Mouse (Mus musculus) MEL (cell line): Measurements from ENCODE around the gene Etnk2.

ENCODE experiments used
- CHD2 ChIP-seq: IDR thresholded peaks from 2 replicates; pipeline ENCODE4 v1.6.1; 2011; ENCODE audit warnings: low read length, improper control_type of control experiment
- CTCF ChIP-seq, 3 experiments: IDR thresholded peaks in 2 of 3; conservative IDR thresholded peaks in 1 of 3; 2 replicates each; pipeline ENCODE4 v1.5.1; 2011 to 2012; ENCODE audit warnings: low read length in 3 of 3, low read depth in 2 of 3, mild to moderate bottlenecking in 2 of 3, improper control_type of control experiment in 1 of 3, inconsistent platforms in 1 of 3, mixed read lengths in 1 of 3, moderate library complexity in 1 of 3; ENCODE audit not compliant: control insufficient read depth in 1 of 3, insufficient read depth in 1 of 3, poor library complexity in 1 of 3, severe bottlenecking in 1 of 3
- ELF1 ChIP-seq: IDR thresholded peaks from 2 replicates; pipeline ENCODE4 v1.6.1; 2014; ENCODE audit warnings: low read depth, mild to moderate bottlenecking, inconsistent platforms, low read length, improper control_type of control experiment, moderate library complexity
- EP300 ChIP-seq, 2 experiments: IDR thresholded peaks; 2 replicates each; pipeline ENCODE4 v1.6.1; 2011; ENCODE audit warnings: improper control_type of control experiment in 2 of 2, low read length in 2 of 2, low read depth in 1 of 2, mild to moderate bottlenecking in 1 of 2
- GATA1 ChIP-seq: IDR thresholded peaks from 2 replicates; pipeline ENCODE4 v1.6.1; 2011; ENCODE audit warnings: low read depth, low read length, improper control_type of control experiment
- MAX ChIP-seq: IDR thresholded peaks from 2 replicates; pipeline ENCODE4 v1.6.1; 2011; ENCODE audit warnings: low read length, improper control_type of control experiment
- MAZ ChIP-seq: IDR thresholded peaks from 2 replicates; pipeline ENCODE4 v1.6.1; 2012; ENCODE audit warnings: low read depth, mild to moderate bottlenecking, inconsistent platforms, low read length, improper control_type of control experiment
- NELFE ChIP-seq: IDR thresholded peaks from 2 replicates; pipeline ENCODE4 v1.6.1; 2011; ENCODE audit warnings: low read depth, low read length, improper control_type of control experiment
- POLR2A ChIP-seq, 2 experiments: IDR thresholded peaks; 2 replicates each; pipeline ENCODE4 v1.6.1; 2011 to 2012; ENCODE audit warnings: low read length in 2 of 2, mild to moderate bottlenecking in 2 of 2, control low read depth in 1 of 2, improper control_type of control experiment in 1 of 2, low read depth in 1 of 2, moderate library complexity in 1 of 2; ENCODE audit not compliant: control insufficient read depth in 1 of 2, insufficient read depth in 1 of 2, poor library complexity in 1 of 2
- TAL1 ChIP-seq: IDR thresholded peaks from 2 replicates; pipeline ENCODE4 v1.6.1; 2012; ENCODE audit warnings: mild to moderate bottlenecking, inconsistent platforms, low read length, moderate library complexity, mixed read lengths
- TCF12 ChIP-seq: IDR thresholded peaks from 2 replicates; pipeline ENCODE4 v1.6.1; 2014; ENCODE audit warnings: low read depth, mild to moderate bottlenecking, inconsistent platforms, low read length, improper control_type of control experiment, moderate library complexity
- UBTF ChIP-seq: IDR thresholded peaks from 2 replicates; pipeline ENCODE4 v1.6.1; 2012; ENCODE audit warnings: low read depth, mild to moderate bottlenecking, inconsistent platforms, low read length, improper control_type of control experiment, moderate library complexity, borderline replicate concordance; ENCODE audit not compliant: insufficient read depth
- USF1 ChIP-seq: IDR thresholded peaks from 2 replicates; pipeline ENCODE4 v1.6.1; 2014; ENCODE audit warnings: low read depth, mild to moderate bottlenecking, inconsistent platforms, low read length, improper control_type of control experiment, moderate library complexity
- ZMIZ1 ChIP-seq: IDR thresholded peaks from 2 replicates; pipeline ENCODE4 v1.6.1; 2012; ENCODE audit warnings: low read depth, mild to moderate bottlenecking, inconsistent platforms, low read length, improper control_type of control experiment, moderate library complexity

DNA sequence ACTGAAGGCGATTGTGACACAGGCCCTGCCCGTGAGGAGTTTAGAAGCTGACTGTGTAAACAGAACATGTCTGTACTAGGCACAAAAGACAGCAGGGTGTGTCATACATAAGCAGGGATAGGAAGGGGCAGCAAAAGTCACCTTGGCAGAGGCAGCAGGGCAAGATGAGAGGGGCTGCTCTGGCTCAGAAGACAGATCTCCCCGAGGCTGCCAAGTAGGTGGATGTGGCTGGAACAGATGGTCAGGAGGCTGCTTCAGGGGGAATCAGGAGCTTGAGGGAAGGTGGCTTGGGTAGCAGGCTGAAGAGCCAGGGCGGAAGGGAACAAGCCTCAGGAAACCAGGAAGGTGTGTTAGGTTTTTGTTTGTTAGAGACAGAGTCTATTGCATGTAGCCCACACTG, 7.0 kb downstream of the Etnk2 start:
- TF ChIP-seq TCF12 (no peak), POLR2A (IDR thresholded peaks at IDR 0.05; ENCODE audit: control insufficient read depth in 1 of 2, insufficient read depth in 1 of 2, low read depth in 1 of 2, low read length in 2 of 2, poor library complexity in 1 of 2) (no peak), GATA1 (no peak), CTCF (IDR thresholded peaks at IDR 0.05 in 2 of 3, conservative IDR thresholded peaks at IDR 0.05 in 1 of 3; ENCODE audit: control insufficient read depth in 1 of 3, insufficient read depth in 1 of 3, low read depth in 2 of 3, low read length in 3 of 3, poor library complexity in 1 of 3, severe bottlenecking in 1 of 3) (no peak), MAZ (no peak), ZMIZ1 (no peak), EP300 (IDR thresholded peaks at IDR 0.05; ENCODE audit: low read depth in 1 of 2, low read length in 2 of 2) (no peak), ELF1 (no peak), MAX (no peak), TAL1 (no peak), UBTF (no peak), USF1 (no peak), NELFE (no peak), CHD2 (no peak)
